In the genomic region with DNA sequence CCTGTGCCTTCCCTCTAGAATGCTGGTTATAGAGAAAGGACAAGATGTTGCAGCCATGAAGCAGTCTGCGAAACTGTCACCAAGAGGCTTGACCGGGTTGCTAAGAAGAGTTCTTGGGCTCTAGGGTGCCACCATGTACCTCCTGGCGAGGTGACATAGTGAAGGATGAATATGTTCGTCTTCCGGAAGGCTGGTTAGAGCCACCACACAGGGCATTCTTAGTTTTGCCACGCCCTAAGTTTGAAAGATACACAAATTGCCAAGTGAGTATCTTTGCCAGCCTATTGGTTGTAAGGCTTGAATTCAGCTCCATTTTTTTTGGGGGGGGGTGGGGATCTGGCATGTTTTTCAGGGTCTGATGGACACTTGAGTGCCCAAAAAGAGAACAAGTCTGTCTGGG, we compare ENCODE assay signal across 14 mouse cellular contexts. TPM values are rescaled to one million over a fixed set of nuclear protein-coding genes. Genes with fewer than 3 reads are reported as not detected.
"Had no signal": no experiment of that assay in that cellular context is flagged by ENCODE, and none has a peak within 500 bp of the region (broad histone marks: within the 10 kb centered on the region; RNA-seq: fewer than 3 reads in every experiment).

No protein-coding gene starts in this region.

- H3K36me3 ChIP-seq: limb, embryonic 15.5 days; liver, embryonic 12.5 days; midbrain, embryonic 10.5 days; midbrain, embryonic 15.5 days; stomach, embryonic 15.5 days had no signal

- DNase-seq: layer of hippocampus, adult 9-11 months; layer of hippocampus, postnatal 36 days; lung, postnatal 4 days; right cerebral cortex, postnatal 14 days; thymus, adult 2 months; thymus, postnatal 25 days had no signal

- H3K4me1 ChIP-seq: limb, embryonic 15.5 days; liver, embryonic 12.5 days; midbrain, embryonic 15.5 days; stomach, embryonic 15.5 days had no signal

- H3K27ac ChIP-seq: kidney, postnatal 0 days; limb, embryonic 15.5 days; liver, embryonic 12.5 days; midbrain, embryonic 10.5 days; midbrain, embryonic 15.5 days; stomach, embryonic 15.5 days had no signal

- H3K4me2 ChIP-seq: limb, embryonic 15.5 days; liver, embryonic 12.5 days; lung, embryonic 14.5 days; midbrain, embryonic 15.5 days; stomach, embryonic 15.5 days had no signal

- H3K9me3 ChIP-seq: limb, embryonic 15.5 days; liver, embryonic 12.5 days; midbrain, embryonic 10.5 days; midbrain, embryonic 15.5 days; stomach, embryonic 15.5 days had no signal

- H3K27me3 ChIP-seq: limb, embryonic 15.5 days; liver, embryonic 12.5 days; stomach, embryonic 15.5 days had no signal

- H3K9ac ChIP-seq: limb, embryonic 15.5 days; liver, embryonic 12.5 days; lung, embryonic 14.5 days; midbrain, embryonic 15.5 days; stomach, embryonic 15.5 days had no signal

- ATAC-seq: liver, embryonic 12.5 days had no signal

- H3K4me3 ChIP-seq: limb, embryonic 15.5 days; liver, embryonic 12.5 days; midbrain, embryonic 10.5 days; midbrain, embryonic 15.5 days; stomach, embryonic 15.5 days had no signal

RNA-seq across cellular contexts. Expression of a gene that starts 23.5 kb away (rescaled TPM):
- polyA plus RNA-seq: liver, embryonic 12.5 days; liver, embryonic 16.5 days; lung, embryonic 14.5 days had no signal
